Mouse (Mus musculus) ES-Bruce4 (cell line): ENCODE results near the gene Tmem242. TPM values are rescaled to one million over a fixed set of nuclear protein-coding genes. Genes with fewer than 3 reads are reported as not detected.

Source experiments
- H3K27ac ChIP-seq: 2 replicates; pipeline ENCODE4 v1.5.1; 2012; ENCODE audit warnings: low read length, inconsistent platforms; ENCODE audit not compliant: insufficient read depth
- H3K27me3 ChIP-seq: 2 replicates; pipeline ENCODE4 v1.6.1; 2012; ENCODE audit warnings: mild to moderate bottlenecking, low read length, inconsistent platforms; ENCODE audit not compliant: control insufficient read depth, poor library complexity, insufficient read depth, severe bottlenecking
- H3K36me3 ChIP-seq: 2 replicates; pipeline ENCODE4 v1.6.1; 2012; ENCODE audit warnings: inconsistent platforms, mild to moderate bottlenecking, low read length, moderate library complexity; ENCODE audit not compliant: control insufficient read depth, poor library complexity, insufficient read depth, severe bottlenecking
- H3K4me1 ChIP-seq: one replicate; pipeline ENCODE4 v1.8.1; 2011; ENCODE audit warnings: low read length; ENCODE audit not compliant: control insufficient read depth, insufficient read depth
- H3K4me3 ChIP-seq: 2 replicates; pipeline ENCODE4 v1.5.1; 2011; ENCODE audit warnings: low read depth, mild to moderate bottlenecking, low read length
- H3K9ac ChIP-seq: 2 replicates; pipeline ENCODE4 v1.6.1; 2012; ENCODE audit warnings: low read depth, mild to moderate bottlenecking, inconsistent platforms; ENCODE audit not compliant: poor library complexity, severe bottlenecking
- H3K9me3 ChIP-seq: replicated peaks from 2 replicates; pipeline ENCODE4 v1.6.1; 2012; ENCODE audit warnings: mild to moderate bottlenecking, low read length, inconsistent platforms; ENCODE audit not compliant: control insufficient read depth, poor library complexity, insufficient read depth, severe bottlenecking
- CTCF ChIP-seq: IDR thresholded peaks from one replicate; pipeline ENCODE4 v1.8.1; 2011; ENCODE audit warnings: low read depth, low read length
- EP300 ChIP-seq: IDR thresholded peaks from 2 replicates; pipeline ENCODE4 v1.6.1; 2011; ENCODE audit warnings: low read depth, low read length; ENCODE audit not compliant: insufficient read depth
- POLR2A ChIP-seq: IDR thresholded peaks from one replicate; pipeline ENCODE4 v1.8.1; 2011; ENCODE audit warnings: low read length; ENCODE audit not compliant: insufficient read depth
- polyA plus RNA-seq: library from polyadenylated mRNA; stranded (reverse); fragments of >200 nt; gene quantifications from 2 replicates; pipeline ENCODE4 v1.2.4, GENCODE M21; 2011; ENCODE audit warnings: low read depth; ENCODE audit not compliant: missing spikeins, insufficient read depth, insufficient read length

Tmem242 gene
- polyA plus RNA-seq, 1 experiment = 60.8 TPM

GRCm38 (mm10) chr17:5396213-5396612, 43.8 kb downstream of the Tmem242 start:
- Histone ChIP-seq H3K27ac (no peak overlapping the region), H3K27me3 (no peaks in the 10 kb centered on the region), H3K9ac (no peak overlapping the region), H3K4me3 (no peak overlapping the region), H3K36me3 (no peaks in the 10 kb centered on the region), H3K4me1 (peaks cover 2% of the 10 kb centered on the region), H3K9me3 (peaks cover 4% of the 10 kb centered on the region; the same call in 1 of the 2 replicates)
- no peak for TF ChIP-seq EP300
- no peak for TF ChIP-seq CTCF
- TF ChIP-seq POLR2A = no peak

- Histone ChIP-seq H3K9ac (no peak overlapping the region), H3K4me1 (peaks cover under 1% of the 10 kb centered on the region)
- no peak for TF ChIP-seq EP300
- TF ChIP-seq POLR2A = no peak
- TF ChIP-seq CTCF = no peak
Measured at GRCm38 (mm10) chr17:5395454-5396205, 44.4 kb downstream of the Tmem242 start.

DNA sequence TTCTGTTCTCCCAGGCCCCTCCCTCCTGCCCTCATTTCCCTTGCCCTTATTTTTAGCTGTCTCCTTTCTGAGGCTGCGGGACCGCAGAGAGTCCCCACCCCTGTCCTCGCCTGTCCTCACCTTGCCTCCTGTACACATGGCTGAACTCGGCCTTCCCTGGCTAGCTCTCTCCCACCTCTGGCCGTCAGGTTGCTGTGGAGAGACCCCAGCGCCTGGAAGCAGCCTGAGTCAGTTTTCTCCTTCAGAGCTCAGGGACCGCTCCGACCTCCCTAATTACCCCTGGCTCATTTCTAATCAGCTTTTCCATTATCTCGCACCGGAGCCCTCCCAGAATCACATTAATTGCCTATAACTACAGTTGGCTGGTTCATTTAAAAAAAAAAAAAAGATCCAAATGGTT, 49.4 kb downstream of the Tmem242 start:
- no peak overlapping the region for H3K9ac ChIP-seq
- H3K4me3 ChIP-seq = no peak overlapping the region
- peaks cover 4% of the 10 kb centered on the region; the same call in 1 of the 2 replicates for H3K9me3 ChIP-seq
- no peaks in the 10 kb centered on the region for H3K27me3 ChIP-seq
- peaks cover 3% of the 10 kb centered on the region for H3K4me1 ChIP-seq
- H3K36me3 ChIP-seq = no peaks in the 10 kb centered on the region
- TF ChIP-seq POLR2A = no peak
- TF ChIP-seq CTCF = no peak
- no peak for TF ChIP-seq EP300
- no peak overlapping the region for H3K27ac ChIP-seq

More at GRCm38 (mm10) chr17:5395454-5396205, 44.4 kb downstream of the Tmem242 start:
- H3K27ac ChIP-seq = no peak overlapping the region
- H3K4me3 ChIP-seq = no peak overlapping the region
- no peaks in the 10 kb centered on the region for H3K27me3 ChIP-seq
- no peaks in the 10 kb centered on the region for H3K36me3 ChIP-seq
- peaks cover 4% of the 10 kb centered on the region; the same call in 1 of the 2 replicates for H3K9me3 ChIP-seq

DNA sequence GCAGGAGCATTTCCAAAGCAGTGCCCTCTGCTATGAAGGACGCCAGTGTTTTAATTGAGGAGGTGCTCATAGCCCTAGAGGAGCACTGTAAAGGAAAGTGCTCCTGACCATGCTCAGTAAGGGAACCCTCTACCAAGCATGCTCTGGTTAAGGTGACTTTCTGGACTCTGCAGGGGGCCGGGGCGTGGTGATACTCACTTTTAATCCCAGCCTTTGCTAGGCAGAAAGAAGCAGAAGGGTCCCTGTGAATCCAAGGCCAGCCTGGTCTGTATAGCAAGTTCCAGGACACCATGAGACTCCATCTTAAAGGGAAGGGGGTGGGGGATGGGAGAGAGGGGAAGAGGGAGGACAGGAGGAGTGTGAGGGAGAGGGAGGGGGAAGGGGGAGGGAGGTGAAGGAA, 51.7 kb downstream of the Tmem242 start:
- H3K36me3 ChIP-seq = no peaks in the 10 kb centered on the region
- no peaks in the 10 kb centered on the region for H3K27me3 ChIP-seq
- no peak overlapping the region for H3K27ac ChIP-seq
- peaks cover 3% of the 10 kb centered on the region for H3K4me1 ChIP-seq
- H3K4me3 ChIP-seq = no peak overlapping the region
- TF ChIP-seq CTCF (no peak), EP300 (no peak), POLR2A (no peak)
- H3K9me3 ChIP-seq = peaks cover 4% of the 10 kb centered on the region; the same call in 1 of the 2 replicates
- no peak overlapping the region for H3K9ac ChIP-seq

DNA sequence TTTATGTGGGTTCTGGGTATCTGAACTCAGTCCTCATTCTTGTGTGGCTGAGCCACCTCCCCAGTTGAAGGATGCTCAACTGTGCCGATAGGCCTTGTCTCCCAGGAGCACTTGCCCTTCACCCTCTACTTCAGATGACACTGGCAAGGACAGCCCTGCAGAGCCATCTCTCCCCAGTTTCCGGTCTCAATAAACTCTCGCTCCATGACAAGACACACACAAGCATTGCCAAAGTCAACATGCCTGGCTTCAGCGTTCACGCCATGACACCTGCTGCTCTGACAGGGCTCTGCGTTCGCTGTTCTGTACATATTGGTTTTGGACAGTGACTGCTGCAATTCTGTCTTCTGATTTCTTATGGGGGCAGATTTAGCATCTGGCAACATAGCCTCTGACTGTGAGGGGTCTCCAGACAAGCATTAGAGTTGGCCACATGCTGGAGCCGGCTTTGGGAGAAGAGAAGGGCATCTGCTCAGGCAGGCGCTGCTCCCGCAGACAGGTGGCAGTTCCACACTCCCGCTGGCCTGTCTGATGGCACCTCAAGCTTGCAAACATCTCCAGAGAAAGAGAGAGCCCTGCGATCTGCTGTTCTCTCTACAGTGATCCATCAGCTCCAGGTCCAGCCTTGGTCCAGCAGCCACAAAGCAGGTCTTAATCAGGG, 53.0 kb downstream of the Tmem242 start:
- H3K4me3 ChIP-seq = no peak overlapping the region
- no peaks in the 10 kb centered on the region for H3K27me3 ChIP-seq
- H3K9ac ChIP-seq = no peak overlapping the region
- H3K27ac ChIP-seq = no peak overlapping the region
- no peaks in the 10 kb centered on the region for H3K9me3 ChIP-seq
- H3K36me3 ChIP-seq = no peaks in the 10 kb centered on the region
- peaks cover 3% of the 10 kb centered on the region for H3K4me1 ChIP-seq
- TF ChIP-seq POLR2A = no peak
- no peak for TF ChIP-seq CTCF

DNA sequence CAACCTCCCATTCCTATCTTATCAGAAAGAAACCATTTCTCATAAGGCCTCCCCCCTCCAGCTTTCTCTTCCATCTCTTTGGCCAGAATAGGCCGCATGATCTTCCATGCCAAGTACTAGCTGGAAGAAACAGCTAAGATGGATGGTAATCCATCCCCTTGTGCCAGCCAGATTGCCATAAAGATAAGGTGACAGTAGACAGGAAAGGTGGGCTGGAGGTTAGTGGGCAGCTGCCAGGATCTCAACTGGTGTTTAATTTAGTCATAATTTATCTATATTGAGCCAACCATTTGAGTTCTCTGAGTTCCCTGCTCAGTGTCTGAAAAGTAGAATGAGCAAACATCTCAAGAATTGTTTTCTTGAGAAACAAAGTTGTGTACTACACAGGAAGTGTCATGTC, 54.4 kb downstream of the Tmem242 start:
- Histone ChIP-seq H3K27me3 (no peaks in the 10 kb centered on the region), H3K27ac (no peak overlapping the region), H3K36me3 (no peaks in the 10 kb centered on the region), H3K9me3 (no peaks in the 10 kb centered on the region), H3K9ac (no peak overlapping the region), H3K4me3 (no peak overlapping the region), H3K4me1 (peaks cover 3% of the 10 kb centered on the region)
- TF ChIP-seq POLR2A (no peak), CTCF (no peak), EP300 (no peak)
